Mouse (Mus musculus): ENCODE measurements around the gene Gpr182. TPM values are rescaled to one million over a fixed set of nuclear protein-coding genes. Genes with fewer than 3 reads are reported as not detected.

The Gpr182 gene
- total and polyA plus RNA-seq, 3 experiments: 0.04 to 0.58 TPM; not detected in 1

- TF ChIP-seq MEF2A (IDR thresholded peaks at IDR 0.05; ENCODE audit: extremely low read depth, insufficient replicate concordance, low read depth, low read length, poor library complexity, severe bottlenecking) (no peak), POLR2AphosphoS5 (IDR thresholded peaks at IDR 0.05; ENCODE audit: borderline replicate concordance, low read depth, low read length) (no peak), CTCF (IDR thresholded peaks at IDR 0.05 in 2 of 3, conservative IDR thresholded peaks at IDR 0.05 in 1 of 3; ENCODE audit: control insufficient read depth in 1 of 3, insufficient read depth in 1 of 3, low read depth in 2 of 3, low read length in 3 of 3, poor library complexity in 1 of 3, severe bottlenecking in 1 of 3) (no peak), KAT2A (conservative IDR thresholded peaks at IDR 0.05; ENCODE audit: low read depth, low read length) (no peak), JUND (IDR thresholded peaks at IDR 0.05; ENCODE audit: low read depth, low read length) (no peak), ZNF384 (IDR thresholded peaks at IDR 0.05; ENCODE audit: low read depth, low read length) (no peak), SIN3A (IDR thresholded peaks at IDR 0.05; ENCODE audit: low read length) (no peak), ETS1 (IDR thresholded peaks at IDR 0.05; ENCODE audit: low read depth, low read length) (no peak), RAD21 (IDR thresholded peaks at IDR 0.05; ENCODE audit: low read depth, low read length) (no peak), TBP (IDR thresholded peaks at IDR 0.05; ENCODE audit: low read depth, low read length) (no peak), MAX (IDR thresholded peaks at IDR 0.05; ENCODE audit: low read length) (no peak), GABPA (IDR thresholded peaks at IDR 0.05; ENCODE audit: low read depth, low read length) (no peak), GATA1 (IDR thresholded peaks at IDR 0.05; ENCODE audit: low read depth, low read length) (no peak), MAFK (IDR thresholded peaks at IDR 0.05; ENCODE audit: borderline replicate concordance, low read depth, low read length) (no peak), EP300 (IDR thresholded peaks at IDR 0.05; ENCODE audit: low read depth in 1 of 2, low read length in 2 of 2) (no peak), HCFC1 (IDR thresholded peaks at IDR 0.05; ENCODE audit: low read depth, low read length) (no peak), E2F4 (IDR thresholded peaks at IDR 0.05; ENCODE audit: borderline replicate concordance, low read depth, low read length) (no peak)
- H3K4me1 ChIP-seq (ENCODE audit: control insufficient read depth in 1 of 2, insufficient read depth in 2 of 2, low read length in 2 of 2): peaks cover 0 to 7% of the 10 kb centered on the region in 2 experiments; a peak in 3 of 4 replicates
- H3K9me3 ChIP-seq (replicated peaks; ENCODE audit: insufficient read depth, low read length): no peaks in the 10 kb centered on the region
- H3K9ac ChIP-seq (ENCODE audit: control insufficient read depth, low read depth, low read length, poor library complexity, severe bottlenecking): no peak overlapping the region
- no peaks in the 10 kb centered on the region for H3K36me3 ChIP-seq (ENCODE audit: control insufficient read depth in 1 of 2, insufficient read depth in 2 of 2, low read length in 2 of 2)
- DNase-seq (ENCODE audit: low read depth, low spot score): no peak
- no peaks in the 10 kb centered on the region for H3K27me3 ChIP-seq (ENCODE audit: control insufficient read depth in 1 of 2, insufficient read depth in 2 of 2, low read length in 2 of 2)
- H3K27ac ChIP-seq (ENCODE audit: control insufficient read depth, low read depth, low read length): no peak overlapping the region
- no peak overlapping the region for H3K4me3 ChIP-seq (ENCODE audit: control insufficient read depth in 1 of 2, insufficient read depth in 1 of 2, low read depth in 2 of 2, low read length in 2 of 2)
- no peaks in the 10 kb centered on the region for H3K79me2 ChIP-seq (ENCODE audit: control insufficient read depth, insufficient read depth, low read length, poor library complexity)
These were observed 47.2 kb downstream of the Gpr182 start for GRCm38 (mm10) chr10:127704293-127704692.

GRCm38 (mm10) chr10:127703299-127703698 is 48.2 kb downstream of the Gpr182 start:
- peak; percentile 44 for DNase-seq (ENCODE audit: low read depth, low spot score)
- peaks cover 0 to 7% of the 10 kb centered on the region in 2 experiments; a peak in 3 of 4 replicates for H3K4me1 ChIP-seq (ENCODE audit: control insufficient read depth in 1 of 2, insufficient read depth in 2 of 2, low read length in 2 of 2)

More at GRCm38 (mm10) chr10:127703299-127703698, 48.2 kb downstream of the Gpr182 start:
- no peak overlapping the region for H3K4me3 ChIP-seq (ENCODE audit: control insufficient read depth in 1 of 2, insufficient read depth in 1 of 2, low read depth in 2 of 2, low read length in 2 of 2)
- H3K9me3 ChIP-seq (replicated peaks; ENCODE audit: insufficient read depth, low read length): no peaks in the 10 kb centered on the region
- TF ChIP-seq SIN3A (IDR thresholded peaks at IDR 0.05; ENCODE audit: low read length) (no peak), CTCF (IDR thresholded peaks at IDR 0.05 in 2 of 3, conservative IDR thresholded peaks at IDR 0.05 in 1 of 3; ENCODE audit: control insufficient read depth in 1 of 3, insufficient read depth in 1 of 3, low read depth in 2 of 3, low read length in 3 of 3, poor library complexity in 1 of 3, severe bottlenecking in 1 of 3) (no peak), BHLHE40 (IDR thresholded peaks at IDR 0.05; ENCODE audit: borderline replicate concordance, low read depth, low read length) (no peak)
- no peak overlapping the region for H3K9ac ChIP-seq (ENCODE audit: control insufficient read depth, low read depth, low read length, poor library complexity, severe bottlenecking)
- no peaks in the 10 kb centered on the region for H3K79me2 ChIP-seq (ENCODE audit: control insufficient read depth, insufficient read depth, low read length, poor library complexity)
- H3K36me3 ChIP-seq (ENCODE audit: control insufficient read depth in 1 of 2, insufficient read depth in 2 of 2, low read length in 2 of 2): no peaks in the 10 kb centered on the region; a peak in 1 of 4 replicates
- H3K27ac ChIP-seq (ENCODE audit: control insufficient read depth, low read depth, low read length): no peak overlapping the region
- no peaks in the 10 kb centered on the region for H3K27me3 ChIP-seq (ENCODE audit: control insufficient read depth in 1 of 2, insufficient read depth in 2 of 2, low read length in 2 of 2)

All from MEL (cell line).